Comparison of ENCODE assay signal across 14 mouse cellular contexts in the genomic region with DNA sequence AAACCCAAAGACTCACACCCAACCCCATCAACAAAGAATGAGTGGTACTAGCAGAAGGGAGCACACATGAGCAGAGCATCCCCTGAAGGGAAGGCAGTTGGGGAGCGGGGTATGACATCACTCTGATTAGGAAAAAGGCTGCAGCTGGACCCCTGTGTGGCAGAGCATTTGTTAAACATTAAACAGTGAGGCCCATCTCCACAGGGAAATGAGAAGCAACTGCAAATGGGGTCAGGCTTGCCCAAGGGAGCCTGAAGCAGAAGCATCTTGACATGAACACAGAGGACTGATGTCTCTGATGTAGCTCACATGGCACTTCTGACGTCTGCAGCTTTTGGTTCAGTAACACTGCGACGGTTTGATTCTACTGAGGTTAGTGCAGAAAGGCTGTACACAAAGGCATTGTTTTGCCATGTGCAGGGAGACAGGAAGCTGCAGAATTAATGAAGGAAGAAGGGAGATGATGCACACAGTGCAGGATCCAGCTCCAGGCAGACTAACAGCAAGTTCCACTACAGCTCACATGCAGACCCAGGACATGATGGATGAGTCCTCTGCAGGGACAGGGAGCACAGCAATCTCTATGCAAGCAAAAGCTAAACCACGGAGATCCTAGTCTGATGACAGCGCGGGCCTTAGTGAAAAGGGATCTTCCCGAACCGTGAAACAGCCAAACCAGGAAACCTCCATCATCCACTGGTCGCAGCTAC.
DNase-seq lines count a peak whose midpoint lies in the region; ATAC-seq lines count a peak whose summit lies in the region.
"Had no signal": no experiment of that assay in that cellular context is flagged by ENCODE, and none has a peak within 500 bp of the region (broad histone marks: within the 10 kb centered on the region; RNA-seq: fewer than 3 reads in every experiment).

No protein-coding gene starts in this region.

- DNase-seq in kidney, postnatal 25 days, result no peak
- DNase-seq in retina, embryonic 14.5 days (ENCODE audit: low spot score), result peak; percentile 55
- DNase-seq in ovary, postnatal 14 days (ENCODE audit: low spot score), result no peak
- DNase-seq in adrenal gland, adult 8-10 months, result no peak
- DNase-seq: adrenal gland, postnatal 25 days; cerebellum, adult 11-12 months; heart, adult 2 months; kidney, adult 9 months; lung, adult 18-20 months had no signal

- H3K4me1 ChIP-seq in kidney, embryonic 16.5 days (ENCODE audit: insufficient read depth, low read length), result no peaks in the 10 kb centered on the region
- H3K4me1 ChIP-seq in embryonic facial prominence, embryonic 12.5 days, result no peaks in the 10 kb centered on the region; the same call in 1 of the 2 replicates
- peaks cover 6% of the 10 kb centered on the region; the same call in 1 of the 2 replicates for H3K4me1 ChIP-seq in hindbrain, embryonic 15.5 days (replicated peaks)

- H3K36me3 ChIP-seq in kidney, embryonic 16.5 days (ENCODE audit: insufficient read depth, low read length), result no peaks in the 10 kb centered on the region
- H3K36me3 ChIP-seq in embryonic facial prominence, embryonic 12.5 days, result no peaks in the 10 kb centered on the region
- no peaks in the 10 kb centered on the region for H3K36me3 ChIP-seq in hindbrain, embryonic 15.5 days
- H3K36me3 ChIP-seq: embryonic facial prominence, embryonic 13.5 days; limb, embryonic 13.5 days had no signal

- ATAC-seq in kidney, embryonic 16.5 days (ENCODE audit: low FRiP score, low TSS enrichment), result peak; percentile 42; the same call in 1 of the 2 replicates
- ATAC-seq in embryonic facial prominence, embryonic 12.5 days (ENCODE audit: insufficient number of reproducible peaks, insufficient read depth, low FRiP score, low TSS enrichment), result no peak
- ATAC-seq in hindbrain, embryonic 15.5 days (ENCODE audit: low FRiP score, low read depth), result peak; percentile 56; the same call in 1 of the 2 replicates

- H3K4me2 ChIP-seq in kidney, embryonic 16.5 days (replicated peaks; ENCODE audit: low read depth, low read length), result no peak overlapping the region
- no peak overlapping the region for H3K4me2 ChIP-seq in embryonic facial prominence, embryonic 12.5 days (replicated peaks)
- no peak overlapping the region for H3K4me2 ChIP-seq in hindbrain, embryonic 15.5 days
- H3K4me2 ChIP-seq: embryonic facial prominence, embryonic 13.5 days; limb, embryonic 13.5 days had no signal

- H3K27ac ChIP-seq in kidney, embryonic 16.5 days (ENCODE audit: low read length), result no peak overlapping the region
- 0 out of 2 replicates have a peak overlapping the region, but pooled peaks have one; percentile 36 for H3K27ac ChIP-seq in embryonic facial prominence, embryonic 12.5 days
- H3K27ac ChIP-seq in hindbrain, embryonic 15.5 days (replicated peaks), result 0 out of 2 replicates have a peak overlapping the region, but pooled peaks have one; percentile 12
- H3K27ac ChIP-seq: embryonic facial prominence, embryonic 13.5 days; heart, adult 2 months; limb, embryonic 13.5 days had no signal

- H3K9me3 ChIP-seq in kidney, embryonic 16.5 days (ENCODE audit: low read length), result no peaks in the 10 kb centered on the region
- H3K9me3 ChIP-seq in embryonic facial prominence, embryonic 12.5 days, result no peaks in the 10 kb centered on the region
- no peaks in the 10 kb centered on the region for H3K9me3 ChIP-seq in hindbrain, embryonic 15.5 days
- H3K9me3 ChIP-seq: embryonic facial prominence, embryonic 13.5 days; limb, embryonic 13.5 days had no signal

- 69% methylated on average over 10 of the region's 10 CpGs for WGBS in kidney, embryonic 16.5 days
- 64% methylated on average over 10 of the region's 10 CpGs for WGBS in embryonic facial prominence, embryonic 12.5 days
- 40% methylated on average over 10 of the region's 10 CpGs for WGBS in hindbrain, embryonic 15.5 days

- no peak overlapping the region for H3K4me3 ChIP-seq in kidney, embryonic 16.5 days (ENCODE audit: low read length)
- H3K4me3 ChIP-seq in embryonic facial prominence, embryonic 12.5 days, result no peak overlapping the region
- no peak overlapping the region for H3K4me3 ChIP-seq in hindbrain, embryonic 15.5 days
- H3K4me3 ChIP-seq: embryonic facial prominence, embryonic 13.5 days; heart, adult 2 months; limb, embryonic 13.5 days had no signal

- H3K27me3 ChIP-seq in kidney, embryonic 16.5 days (ENCODE audit: insufficient read depth, low read length), result no peaks in the 10 kb centered on the region
- H3K27me3 ChIP-seq in embryonic facial prominence, embryonic 12.5 days, result no peaks in the 10 kb centered on the region
- no peaks in the 10 kb centered on the region for H3K27me3 ChIP-seq in hindbrain, embryonic 15.5 days
- H3K27me3 ChIP-seq: embryonic facial prominence, embryonic 13.5 days had no signal

- no peak overlapping the region for H3K9ac ChIP-seq in kidney, embryonic 16.5 days (replicated peaks; ENCODE audit: low read length)
- H3K9ac ChIP-seq in embryonic facial prominence, embryonic 12.5 days, result no peak overlapping the region
- H3K9ac ChIP-seq in hindbrain, embryonic 15.5 days, result no peak overlapping the region
- H3K9ac ChIP-seq: embryonic facial prominence, embryonic 13.5 days; limb, embryonic 13.5 days had no signal
